Mouse (Mus musculus) cerebellum, adult 11-12 months (tissue): ENCODE data around the gene Slc24a2.

Source experiments
- DNase-seq: peaks from one replicate; pipeline ENCODE4 v3.0.0; 2022

Slc24a2 gene

GRCm38 (mm10) chr4:86948794-86949193, 281.5 kb downstream of the Slc24a2 start:
- DNase-seq, result no peak

GRCm38 (mm10) chr4:86943296-86943695, 287.0 kb downstream of the Slc24a2 start:
- DNase-seq, result no peak

- DNase-seq, result no peak
Observed at GRCm38 (mm10) chr4:86942656-86943055, 287.6 kb downstream of the Slc24a2 start.

GRCm38 (mm10) chr4:86936706-86937105, 293.6 kb downstream of the Slc24a2 start:
- DNase-seq, result no peak

GRCm38 (mm10) chr4:86936217-86936616, 294.1 kb downstream of the Slc24a2 start:
- no peak for DNase-seq
